Mouse (Mus musculus) hematopoietic multipotent progenitor cell, adult 10-12 weeks (in vitro differentiated cells): ENCODE results near the gene Parp4. TPM values are rescaled to one million over a fixed set of nuclear protein-coding genes. Genes with fewer than 3 reads are reported as not detected.

Experiments used
- polyA plus RNA-seq: library from polyadenylated mRNA; stranded (reverse); fragments of >175 nt; gene quantifications from 2 replicates; pipeline ENCODE4 v1.2.3, GENCODE M21; 2012; ENCODE audit warnings: low replicate concordance

Gene Parp4
- polyA plus RNA-seq = 6.4 and 9.3 TPM in 2 replicates

DNA sequence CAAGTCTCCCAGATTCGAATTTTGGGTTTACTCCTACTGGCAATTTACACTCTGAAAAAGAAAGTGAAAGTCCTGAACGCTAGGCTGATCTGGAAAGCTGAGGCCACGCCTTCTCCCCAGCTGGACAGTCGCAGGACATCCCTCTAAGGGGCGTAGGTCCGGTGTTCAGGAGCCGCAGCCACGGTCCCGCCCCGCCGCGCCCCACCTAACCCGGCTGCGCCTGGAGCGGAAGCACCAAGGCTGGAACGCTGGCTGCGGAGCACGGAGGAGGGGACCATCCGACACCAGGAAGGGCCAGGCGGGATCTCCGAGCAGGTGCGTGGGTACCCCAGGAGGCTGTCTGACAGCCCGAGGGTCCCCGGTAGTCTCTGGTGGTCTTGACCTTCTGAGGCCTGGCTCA, at the start of gene Parp4, which contains the start of gene Cenpj:
Gene Parp4, plus strand, starts transcription at position 204 of the 400 bp plus-strand sequence.
Gene Cenpj, minus strand, starts transcription at position 10 of the 400 bp plus-strand sequence.

DNA sequence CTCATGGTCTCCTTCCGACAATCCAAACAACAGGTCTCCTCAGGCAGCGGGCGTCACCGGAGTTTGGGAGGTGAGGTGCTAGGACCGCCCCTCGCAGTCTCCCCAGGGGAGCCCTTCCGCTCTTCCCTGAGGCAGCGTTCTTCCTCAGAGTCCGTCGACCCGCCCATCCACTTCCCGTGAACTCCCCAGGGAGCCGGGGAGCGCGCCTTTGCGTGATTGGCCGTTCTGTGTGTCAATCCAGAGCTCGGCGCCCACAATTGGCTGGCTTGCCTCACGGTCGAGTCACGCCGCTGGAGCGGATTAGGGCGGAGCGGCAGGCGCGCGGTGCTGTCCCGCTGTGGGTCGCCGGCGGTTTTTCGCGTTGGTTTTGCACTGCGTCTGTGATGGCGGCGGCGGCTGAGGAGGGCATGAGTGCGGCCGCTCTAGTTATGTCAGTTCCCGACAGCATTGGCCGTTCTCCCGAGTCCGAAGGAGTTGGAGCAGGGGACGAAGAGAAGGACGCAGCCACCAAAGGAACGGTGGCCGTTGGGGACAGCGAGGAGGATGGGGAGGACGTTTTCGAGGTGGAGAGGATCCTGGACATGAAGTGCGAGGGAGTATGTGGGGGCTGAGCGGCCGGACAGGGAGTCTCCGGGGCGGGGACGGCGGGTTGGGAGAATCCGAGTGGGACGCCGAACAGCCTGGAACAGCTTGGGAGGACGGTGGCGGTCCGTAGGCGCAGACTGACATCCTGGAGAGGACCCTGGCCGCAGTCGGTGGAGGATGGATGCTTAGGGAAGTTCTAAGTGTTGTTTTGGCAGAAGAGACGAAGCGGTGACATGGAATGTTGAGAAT, 92.8 kb downstream of the Parp4 start, which contains the start of gene Mphosph8:
Gene Mphosph8, plus strand, starts transcription at position 280 of the 834 bp plus-strand sequence.

Other genes with a start within 250 kb of the Parp4 start
- gene Atp12a, start 210.6 kb upstream of the Parp4 start, polyA plus RNA-seq = not detected in 2 replicates
- 0.21 TPM in 1 of 2 replicates, not detected in the other for gene Rnf17, start 173.0 kb upstream of the Parp4 start, polyA plus RNA-seq
- gene Cenpj, start 194 bp upstream of the Parp4 start, polyA plus RNA-seq = 1.0 and 1.6 TPM in 2 replicates
- 4.3 and 6.5 TPM in 2 replicates for gene Mphosph8, start 92.6 kb downstream of the Parp4 start, polyA plus RNA-seq
- 9.2 and 9.6 TPM in 2 replicates for gene Pspc1, start 202.7 kb downstream of the Parp4 start, polyA plus RNA-seq
- gene Zmym5, start 236.1 kb downstream of the Parp4 start, polyA plus RNA-seq = 3.3 and 4.8 TPM in 2 replicates